Mouse (Mus musculus) kidney, adult 2 months (tissue): ENCODE data around the gene Olfr1154.

Source experiments
- CTCF ChIP-seq: fragments of 200-500 bp; conservative IDR thresholded peaks from 2 replicates; pipeline ENCODE4 v1.5.1; 2011; ENCODE audit warnings: low read depth, mild to moderate bottlenecking, control low read depth, low read length, moderate library complexity, mixed read lengths; ENCODE audit not compliant: insufficient read depth, insufficient read length
- POLR2A ChIP-seq: fragments of 200-500 bp; IDR thresholded peaks from one replicate; pipeline ENCODE4 v1.6.1; 2011; ENCODE audit warnings: low read depth, low read length, control low read depth

GRCm38 (mm10) chr2:87855562-87855961, 49.4 kb downstream of the Olfr1154 start, which contains the start of gene Olfr1151:
- TF ChIP-seq CTCF: no peak
- no peak for TF ChIP-seq POLR2A
